Mouse (Mus musculus): ENCODE measurements around the gene Fibcd1. TPM values are rescaled to one million over a fixed set of nuclear protein-coding genes. Genes with fewer than 3 reads are reported as not detected.

The Fibcd1 gene
- polyA plus RNA-seq, 1 experiment from 2014 or later, result 0.55 TPM

Other genes starting within 250 kb of the Fibcd1 start
- 0.08 and 0.21 TPM in 2 replicates for gene Prdm12, start 206.0 kb downstream of the Fibcd1 start, polyA plus RNA-seq (2015; fragmentation: Nextera tagmentation; extraction: Ambion mirVana)
- 77.0 and 83.8 TPM in 2 replicates for gene Exosc2, start 175.3 kb downstream of the Fibcd1 start, polyA plus RNA-seq (2015; fragmentation: Nextera tagmentation; extraction: Ambion mirVana)
- gene Abl1, start 157.6 kb downstream of the Fibcd1 start, polyA plus RNA-seq (2015; fragmentation: Nextera tagmentation; extraction: Ambion mirVana), result 52.5 and 53.2 TPM in 2 replicates
- gene Qrfp, start 35.4 kb downstream of the Fibcd1 start, polyA plus RNA-seq (2015; fragmentation: Nextera tagmentation; extraction: Ambion mirVana), result 0.14 and 0.22 TPM in 2 replicates
- gene Lamc3, start 41.3 kb upstream of the Fibcd1 start, polyA plus RNA-seq (2015; fragmentation: Nextera tagmentation; extraction: Ambion mirVana), result 2.6 and 3.9 TPM in 2 replicates
- 45.9 and 46.4 TPM in 2 replicates for gene Aif1l, start 104.1 kb upstream of the Fibcd1 start, polyA plus RNA-seq (2015; fragmentation: Nextera tagmentation; extraction: Ambion mirVana)
- gene Nup214, start 128.4 kb upstream of the Fibcd1 start, polyA plus RNA-seq (2015; fragmentation: Nextera tagmentation; extraction: Ambion mirVana), result 115 and 118 TPM in 2 replicates
- 1.9 and 2.1 TPM in 2 replicates for gene Fam78a, start 238.9 kb upstream of the Fibcd1 start, polyA plus RNA-seq (2015; fragmentation: Nextera tagmentation; extraction: Ambion mirVana)
- 5.7 and 6.2 TPM in 2 replicates for gene Plpp7, start 249.5 kb upstream of the Fibcd1 start, polyA plus RNA-seq (2015; fragmentation: Nextera tagmentation; extraction: Ambion mirVana)

Data from embryonic facial prominence, embryonic 13.5 days (tissue).